ENCODE assay signal across 12 mouse cellular contexts in genomic region chr7:109231881-109232321, GRCm38 (mm10). TPM values are rescaled to one million over a fixed set of nuclear protein-coding genes. Genes with fewer than 3 reads are reported as not detected.
A peak's percentile ranks its signal among the peaks of the same experiment; 100 is the strongest.
DNase-seq lines count a peak whose midpoint lies in the region; ATAC-seq and TF ChIP-seq lines count a peak whose summit lies in the region.
"Had no signal": no experiment of that assay in that cellular context is flagged by ENCODE, and none has a peak within 500 bp of the region (broad histone marks: within the 10 kb centered on the region; RNA-seq: fewer than 3 reads in every experiment).

No protein-coding gene starts in this region.

- H3K9me3 ChIP-seq in forebrain, embryonic 10.5 days, result peaks cover 5% of the 10 kb centered on the region; the same call in 1 of the 2 replicates
- no peaks in the 10 kb centered on the region for H3K9me3 ChIP-seq in neural tube, embryonic 14.5 days (ENCODE audit: control insufficient read depth, low read length)
- H3K9me3 ChIP-seq in intestine, embryonic 16.5 days (ENCODE audit: control insufficient read depth, low read length), result no peaks in the 10 kb centered on the region

- H3K9ac ChIP-seq in neural tube, embryonic 14.5 days (replicated peaks; ENCODE audit: low read depth, low read length), result no peak overlapping the region
- no peak overlapping the region for H3K9ac ChIP-seq in intestine, embryonic 16.5 days (ENCODE audit: low read depth, low read length)

- no peaks in the 10 kb centered on the region for H3K4me1 ChIP-seq in kidney, adult 2 months (ENCODE audit: control insufficient read depth, insufficient read depth, low read length)
- H3K4me1 ChIP-seq in forebrain, embryonic 10.5 days, result peaks cover 53% of the 10 kb centered on the region
- peaks cover 7% of the 10 kb centered on the region; the same call in 1 of the 2 replicates for H3K4me1 ChIP-seq in neural tube, embryonic 14.5 days (ENCODE audit: control insufficient read depth, insufficient read depth, low read length)
- H3K4me1 ChIP-seq in intestine, embryonic 16.5 days (ENCODE audit: control insufficient read depth, insufficient read depth, low read length), result no peaks in the 10 kb centered on the region

- TF ChIP-seq CTCF in kidney, adult 2 months (conservative IDR thresholded peaks at IDR 0.05; ENCODE audit: insufficient read depth, insufficient read length, low read depth, low read length), result no peak
- no peak for TF ChIP-seq CTCF in layer of hippocampus, adult 2 months (conservative IDR thresholded peaks at IDR 0.05)

- no peak overlapping the region for H3K4me3 ChIP-seq in kidney, adult 2 months (ENCODE audit: insufficient read depth, low read depth, low read length)
- H3K4me3 ChIP-seq in forebrain, embryonic 10.5 days, result no peak overlapping the region
- H3K4me3 ChIP-seq in layer of hippocampus, adult 2 months, result no peak overlapping the region
- H3K4me3 ChIP-seq in neural tube, embryonic 14.5 days (ENCODE audit: low read depth, low read length), result no peak overlapping the region
- no peak overlapping the region for H3K4me3 ChIP-seq in intestine, embryonic 16.5 days (ENCODE audit: low read length)

- intact Hi-C loops in heart, postnatal 36 days (cut with DNase I), result loop anchor here (2.0 kb wide), 1 partner anchor 193 kb away; no protein-coding TSS in a partner anchor

- no peaks in the 10 kb centered on the region for H3K27me3 ChIP-seq in kidney, adult 2 months (replicated peaks; ENCODE audit: control insufficient read depth, insufficient read depth, low read length)
- H3K27me3 ChIP-seq in forebrain, embryonic 10.5 days (ENCODE audit: poor library complexity, severe bottlenecking), result peaks cover 99% of the 10 kb centered on the region
- no peaks in the 10 kb centered on the region; the same call in 1 of the 2 replicates for H3K27me3 ChIP-seq in neural tube, embryonic 14.5 days (ENCODE audit: control insufficient read depth, insufficient read depth, low read length)
- no peaks in the 10 kb centered on the region for H3K27me3 ChIP-seq in intestine, embryonic 16.5 days (replicated peaks; ENCODE audit: control insufficient read depth, insufficient read depth, low read length)

- ATAC-seq in neural tube, embryonic 14.5 days (ENCODE audit: low read depth), result peak; percentile 73; the same call in 1 of the 2 replicates
- no peak for ATAC-seq in intestine, embryonic 16.5 days

- DNase-seq in kidney, adult 2 months, result peak; percentile 27
- no peak for DNase-seq in kidney, adult 11 months
- DNase-seq in forebrain, embryonic 10.5 days (ENCODE audit: extremely low spot score, low spot score), result no peak
- DNase-seq in layer of hippocampus, adult 2 months (ENCODE audit: low spot score in 2 of 2), result peak; percentile 10 to 34
- no peak for DNase-seq in lung, postnatal 14 days
- DNase-seq in heart, postnatal 36 days, result no peak
- DNase-seq: adrenal gland, postnatal 14 days; cerebellum, postnatal 25 days; thymus, postnatal 4 days had no signal

- no peak overlapping the region for H3K4me2 ChIP-seq in neural tube, embryonic 14.5 days (ENCODE audit: low read depth, low read length)
- H3K4me2 ChIP-seq in intestine, embryonic 16.5 days (ENCODE audit: low read depth, low read length), result no peak overlapping the region

- no peak overlapping the region for H3K27ac ChIP-seq in kidney, adult 2 months (ENCODE audit: insufficient read depth, low read depth, low read length)
- H3K27ac ChIP-seq in forebrain, embryonic 10.5 days, result peak overlapping the region; percentile 40; the same call in 1 of the 2 replicates
- H3K27ac ChIP-seq in layer of hippocampus, adult 2 months, result no peak overlapping the region
- H3K27ac ChIP-seq in neural tube, embryonic 14.5 days (ENCODE audit: low read depth, low read length), result no peak overlapping the region
- H3K27ac ChIP-seq in intestine, embryonic 16.5 days (ENCODE audit: low read length), result no peak overlapping the region

- no peak for TF ChIP-seq POLR2A in kidney, adult 2 months (IDR thresholded peaks at IDR 0.05; ENCODE audit: low read depth, low read length)

- 52% methylated on average over 11 of the region's 11 CpGs for WGBS in kidney, adult 2 months
- 41% methylated on average over 11 of the region's 11 CpGs for WGBS in forebrain, embryonic 10.5 days
- WGBS in neural tube, embryonic 14.5 days, result 25% methylated on average over 11 of the region's 11 CpGs
- 57% methylated on average over 11 of the region's 11 CpGs for WGBS in intestine, embryonic 16.5 days

- H3K36me3 ChIP-seq in kidney, adult 2 months (ENCODE audit: control insufficient read depth, insufficient read depth, low read length), result no peaks in the 10 kb centered on the region
- no peaks in the 10 kb centered on the region for H3K36me3 ChIP-seq in forebrain, embryonic 10.5 days (replicated peaks)
- H3K36me3 ChIP-seq in neural tube, embryonic 14.5 days (ENCODE audit: control insufficient read depth, insufficient read depth, low read length), result no peaks in the 10 kb centered on the region
- no peaks in the 10 kb centered on the region for H3K36me3 ChIP-seq in intestine, embryonic 16.5 days (ENCODE audit: control insufficient read depth, insufficient read depth, low read length)

RNA-seq across cellular contexts. Expression of gene Lmo1, which starts 56.9 kb away (rescaled TPM):
- polyA plus RNA-seq in kidney, adult 2 months (2012; rRNA removed), result 8.5 and 9.6 TPM in 2 replicates
- polyA plus RNA-seq in forebrain, embryonic 10.5 days (2016; fragmentation: Nextera tagmentation; extraction: Ambion mirVana), result 21.9 and 29.6 TPM in 2 replicates
- total RNA-seq in layer of hippocampus, adult 2 months (2021), result 10 to 100 TPM; 62.5 to 67.0 TPM
- polyA plus RNA-seq in neural tube, embryonic 14.5 days (2014; fragmentation: Nextera tagmentation; extraction: Ambion mirVana), result 26.2 and 33.9 TPM in 2 replicates
- 1.7 and 2.6 TPM in 2 replicates for polyA plus RNA-seq in intestine, embryonic 16.5 days (2015; fragmentation: Nextera tagmentation; extraction: Ambion mirVana)
- total RNA-seq in heart, postnatal 36 days (2021), result 1 to 10 TPM; 2.4 to 3.1 TPM
- total RNA-seq: liver, adult 2 months had no signal
- polyA plus RNA-seq: liver, adult 2 months had no signal

Comparison
In these comparisons a context has a peak if more than half of its experiments do, and no peak if none do; other contexts are left out.
1. DNase-seq: peak in kidney, adult 2 months (single experiment) and layer of hippocampus, adult 2 months (2 of 2); none in kidney, adult 11 months (single experiment), forebrain, embryonic 10.5 days (single experiment), lung, postnatal 14 days (single experiment) and heart, postnatal 36 days (0 of 2).